Mouse (Mus musculus) kidney, adult 18-20 months (tissue): ENCODE measurements around the gene Cx3cr1.

Experiments
- DNase-seq: peaks from one replicate; pipeline ENCODE4 v3.0.0; 2021

Cx3cr1 gene

DNA sequence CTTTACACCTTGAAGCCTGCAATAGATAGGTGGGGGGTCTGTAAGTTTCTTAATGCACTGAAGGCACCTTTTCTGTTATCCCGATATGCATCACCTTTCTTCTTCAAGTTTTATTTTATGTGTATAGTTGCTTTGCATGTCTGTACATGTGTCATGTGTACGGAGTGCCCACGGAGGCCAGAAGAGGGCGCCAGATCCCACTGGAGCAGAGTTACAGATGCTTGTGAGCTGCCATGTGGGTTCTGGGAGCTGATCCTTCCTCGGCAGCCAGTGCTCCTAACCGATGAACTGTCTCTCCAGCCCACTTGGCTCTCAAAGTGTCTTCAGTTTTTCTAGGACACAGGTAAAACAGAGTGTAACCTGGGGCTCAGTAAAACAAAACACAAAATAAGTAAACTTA lies 11.6 kb upstream of the Cx3cr1 start:
- DNase-seq, result no peak

DNA sequence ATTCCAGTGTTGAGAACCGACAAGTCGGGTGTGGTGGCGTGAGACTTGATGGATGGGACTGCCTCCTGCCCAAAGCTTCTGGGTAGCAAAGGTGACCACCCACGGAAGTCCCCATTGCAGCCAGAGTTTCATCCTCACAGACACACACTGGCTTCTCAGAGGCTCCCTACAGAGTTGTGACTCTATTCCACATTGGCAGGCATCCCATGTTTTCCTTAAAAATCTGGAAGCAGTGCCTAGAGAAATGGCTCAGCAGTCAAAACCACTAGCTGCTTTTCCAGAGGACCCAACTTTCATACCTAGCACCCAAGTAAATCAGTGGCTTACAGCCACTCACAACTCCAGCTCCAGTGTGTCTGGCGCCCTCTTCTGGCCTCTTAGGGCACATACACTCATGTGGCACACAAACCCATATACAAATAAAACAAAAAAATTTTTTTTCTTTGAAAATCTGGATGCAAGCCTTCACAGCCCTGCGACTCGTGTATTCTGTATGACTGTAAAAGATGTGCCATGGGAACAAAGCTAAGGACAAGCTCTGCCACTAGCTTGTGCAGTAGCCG lies 10.9 kb upstream of the Cx3cr1 start:
- DNase-seq, result no peak

DNA sequence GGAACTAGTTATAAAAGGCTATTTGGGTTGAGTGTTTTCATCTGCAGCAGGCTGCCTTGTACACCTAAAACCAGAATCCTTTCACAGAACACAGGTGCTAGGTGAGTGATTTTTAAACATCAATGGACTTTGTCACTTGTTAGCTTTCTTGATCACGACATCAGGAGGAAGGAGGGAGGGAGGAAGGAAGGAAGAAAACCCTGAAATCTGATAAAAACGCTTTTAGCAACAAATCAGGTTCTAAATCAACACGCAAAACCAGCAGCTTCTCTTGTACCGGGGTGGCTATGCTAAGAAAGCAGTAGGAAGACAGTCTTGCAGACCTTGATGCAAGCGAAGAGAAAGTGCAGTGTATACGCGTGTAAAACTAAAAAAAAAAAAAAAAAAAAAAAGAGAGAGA lies 10.2 kb upstream of the Cx3cr1 start:
- no peak for DNase-seq

DNA sequence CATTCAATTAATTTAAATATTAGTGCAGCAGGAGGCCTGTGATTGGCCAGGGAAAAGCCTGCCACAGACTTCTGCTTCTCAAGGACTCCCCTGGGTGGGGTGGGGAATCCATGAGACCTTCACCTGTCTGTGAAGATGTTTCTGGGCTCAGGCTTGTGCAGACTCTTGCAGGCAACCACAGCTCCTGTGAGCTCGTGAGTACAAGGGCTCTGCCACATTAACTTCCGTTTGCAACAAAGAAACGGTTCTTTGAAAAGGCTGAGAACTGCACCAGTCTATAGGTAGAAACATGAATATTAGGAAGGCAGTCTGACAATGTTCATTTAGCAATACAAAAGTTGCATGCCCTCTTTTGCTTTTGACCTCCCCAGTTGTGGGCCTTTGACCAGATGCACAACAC lies 8.6 kb upstream of the Cx3cr1 start:
- DNase-seq, result no peak

DNA sequence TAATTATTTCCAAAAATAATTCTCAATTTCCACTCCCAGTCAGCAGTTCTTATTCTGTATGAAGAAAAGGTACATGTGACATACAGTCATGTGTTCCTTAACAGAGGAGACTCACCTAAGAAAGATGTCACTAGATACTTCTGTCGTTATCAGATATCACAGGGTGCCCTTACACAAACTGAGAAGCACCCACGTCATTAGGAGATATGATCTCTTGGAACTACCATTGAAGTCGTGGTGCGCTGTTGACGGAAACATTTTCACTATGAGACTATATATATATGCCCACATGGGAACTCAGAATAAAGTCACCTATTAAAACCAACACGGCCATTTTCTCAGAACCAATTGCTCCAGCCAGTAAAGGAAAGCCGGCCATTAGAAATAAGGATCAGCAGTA lies 4.8 kb upstream of the Cx3cr1 start:
- no peak for DNase-seq

DNA sequence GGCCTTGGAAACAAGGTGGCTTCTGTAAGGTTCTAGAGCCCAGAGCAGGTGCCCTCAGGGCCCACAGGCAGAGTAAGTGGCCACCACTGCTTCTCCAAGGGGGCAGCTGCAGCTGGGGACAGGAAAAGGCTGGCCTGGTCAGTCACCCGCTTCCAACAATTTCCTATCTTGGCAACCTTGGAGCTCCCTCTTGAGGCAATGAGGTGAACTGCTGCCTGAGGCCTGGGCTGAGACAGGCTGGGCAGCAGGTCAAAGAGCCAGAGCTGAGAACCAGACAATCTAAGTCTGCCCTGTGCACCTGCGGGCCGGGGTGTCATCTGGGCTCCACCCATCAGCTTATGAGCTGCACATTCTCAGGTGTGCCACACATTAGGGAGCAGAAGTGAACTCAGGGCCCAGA lies 3.5 kb upstream of the Cx3cr1 start:
- DNase-seq, result peak; percentile 88

DNA sequence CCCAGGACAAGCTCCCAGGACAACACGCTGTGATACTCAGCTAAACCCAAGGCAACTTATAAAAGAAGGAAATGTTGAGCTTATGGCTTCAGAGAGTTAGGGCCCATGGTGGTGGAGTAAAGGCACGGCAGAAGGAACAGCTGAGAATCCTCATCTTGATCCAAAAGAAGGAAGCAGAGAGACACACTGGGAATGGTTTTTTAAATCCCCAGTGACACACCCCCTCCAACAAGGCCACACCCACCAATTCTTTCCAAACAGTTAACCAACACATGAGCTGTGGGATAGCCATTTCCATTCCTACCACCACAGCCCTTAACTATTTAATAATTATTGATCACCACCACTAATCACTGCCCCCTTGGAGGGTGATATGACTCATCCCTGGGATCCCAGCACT lies 1.6 kb upstream of the Cx3cr1 start:
- DNase-seq, result no peak

DNA sequence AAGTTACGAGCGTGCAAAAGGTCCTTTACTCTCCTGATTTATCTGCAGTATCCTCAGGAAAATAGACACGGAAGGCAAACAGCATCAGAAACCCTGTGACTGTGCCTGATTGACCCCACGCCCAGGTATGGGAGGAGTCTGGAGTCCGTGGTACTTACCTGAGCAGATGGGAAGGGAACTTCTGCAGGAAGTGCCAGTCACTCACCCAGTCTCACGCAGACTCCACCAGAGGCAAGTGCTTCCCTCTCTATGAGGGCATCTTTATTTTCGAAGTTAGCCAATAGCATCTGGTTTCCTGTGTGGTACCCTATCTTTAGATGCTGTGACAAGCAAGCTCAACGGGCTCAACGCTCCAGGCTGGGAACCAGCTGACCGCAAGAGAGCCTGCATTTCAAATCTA lies 1.6 kb downstream of the Cx3cr1 start:
- DNase-seq, result no peak

DNA sequence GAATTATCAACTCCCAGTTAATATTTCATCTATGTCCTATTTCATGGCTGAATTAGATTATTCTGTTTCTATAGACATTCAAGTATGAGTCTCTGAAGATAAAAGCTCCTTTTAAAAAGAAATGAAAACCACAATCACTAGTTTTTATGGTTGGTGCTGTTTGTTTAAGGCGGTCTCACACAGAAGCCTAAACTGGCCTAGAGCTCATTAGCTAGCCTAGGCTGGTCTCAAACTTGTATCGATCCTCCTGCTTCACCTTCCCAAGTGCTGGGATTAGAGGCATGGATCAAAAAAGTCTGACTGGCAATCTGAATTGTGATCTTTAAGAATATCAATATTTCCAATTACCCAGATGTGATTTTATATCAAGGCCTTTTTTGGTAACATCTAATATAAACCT lies 2.1 kb downstream of the Cx3cr1 start:
- DNase-seq, result no peak

DNA sequence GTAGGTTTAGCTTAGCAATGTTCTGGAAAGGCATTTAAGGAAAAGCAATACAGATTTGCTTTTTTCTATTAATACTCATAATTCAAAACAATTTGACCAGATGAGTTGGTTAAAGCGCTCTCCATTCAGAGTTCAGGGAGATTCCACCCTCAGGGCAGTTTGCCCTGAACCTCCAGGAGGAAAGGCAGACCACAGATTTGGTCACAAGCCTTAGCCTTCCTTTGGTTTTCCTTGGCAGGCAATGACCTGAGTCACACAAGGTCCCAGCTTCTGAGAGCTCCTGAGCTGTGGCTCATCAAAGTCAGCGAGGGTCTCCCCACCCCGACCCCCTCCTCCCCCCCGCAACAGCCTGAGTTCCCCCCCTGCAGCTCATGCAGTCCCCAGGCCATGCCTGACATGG lies 5.4 kb downstream of the Cx3cr1 start:
- DNase-seq, result no peak

DNA sequence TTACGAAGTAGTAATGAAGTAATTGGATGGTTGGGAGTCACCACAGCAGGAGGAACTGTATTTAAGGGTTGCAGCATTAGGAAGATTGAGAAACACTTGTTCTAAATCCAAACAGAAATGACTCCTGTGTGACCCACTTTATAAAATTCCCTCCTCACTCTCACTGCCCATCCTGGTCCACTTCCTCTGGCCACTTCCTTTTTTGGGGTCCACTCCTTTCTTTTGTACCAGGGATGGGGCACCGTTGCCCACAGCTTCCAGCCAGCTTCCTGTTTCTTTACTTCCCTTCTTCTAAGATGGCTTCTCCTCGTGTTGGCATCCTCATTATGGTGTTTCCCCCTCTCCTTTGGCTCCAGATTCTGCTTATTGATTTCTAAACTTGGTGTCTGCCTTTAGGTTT lies 10.9 kb downstream of the Cx3cr1 start:
- DNase-seq, result no peak

DNA sequence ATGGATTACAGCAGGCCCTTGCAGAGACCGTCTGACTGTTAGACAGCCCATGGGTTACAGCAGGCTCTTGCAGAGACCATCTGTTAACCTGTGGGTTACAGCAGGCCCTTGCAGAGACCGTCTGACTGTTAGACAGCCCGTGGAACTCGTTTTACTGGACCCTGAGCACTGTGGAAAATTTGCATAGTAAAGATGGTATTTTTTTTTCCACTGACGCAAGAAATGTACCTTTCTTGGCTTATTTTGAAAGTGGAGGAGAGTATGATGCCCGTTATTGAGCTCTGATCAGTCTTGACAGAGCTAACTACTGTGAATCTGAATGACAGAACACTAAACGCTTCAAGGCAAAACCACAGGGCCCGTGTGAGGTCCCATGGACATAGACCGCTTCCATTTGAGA lies 13.5 kb downstream of the Cx3cr1 start:
- no peak for DNase-seq

DNA sequence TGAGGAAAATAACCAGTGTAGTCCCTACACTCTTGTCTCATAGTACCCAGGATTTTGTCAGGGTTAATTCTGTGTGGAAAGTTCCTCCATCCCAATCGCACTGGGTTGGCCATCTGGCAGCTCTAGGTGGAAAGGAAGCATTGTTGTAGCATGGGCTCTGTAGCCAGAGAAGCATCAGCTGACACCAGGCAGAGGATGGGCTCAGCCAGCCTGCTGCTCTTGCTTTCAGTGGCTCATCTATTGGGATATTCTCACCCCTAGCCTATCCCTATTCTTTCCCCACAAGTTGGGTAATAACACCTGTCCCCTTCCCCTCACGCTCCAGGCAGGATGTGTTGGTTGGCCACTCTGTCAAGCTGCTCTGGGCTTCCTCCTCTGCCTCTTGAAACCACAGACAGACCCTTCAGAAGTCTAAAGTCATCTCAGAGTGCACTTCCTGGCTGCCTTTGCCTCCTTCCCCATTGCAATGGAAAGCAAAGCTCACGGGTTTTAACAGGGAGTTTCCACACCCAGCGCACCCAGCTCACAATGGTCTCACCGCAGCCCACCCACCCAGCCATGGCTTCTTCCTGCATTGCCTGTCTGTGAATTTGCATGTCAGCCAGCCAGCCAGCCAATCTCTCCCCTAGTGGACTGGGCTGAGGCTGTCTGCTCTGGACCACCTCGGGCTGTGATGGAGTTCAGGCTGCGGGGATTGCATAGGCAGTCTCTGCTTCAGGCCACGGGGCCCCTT lies 15.0 kb downstream of the Cx3cr1 start:
- no peak for DNase-seq

DNA sequence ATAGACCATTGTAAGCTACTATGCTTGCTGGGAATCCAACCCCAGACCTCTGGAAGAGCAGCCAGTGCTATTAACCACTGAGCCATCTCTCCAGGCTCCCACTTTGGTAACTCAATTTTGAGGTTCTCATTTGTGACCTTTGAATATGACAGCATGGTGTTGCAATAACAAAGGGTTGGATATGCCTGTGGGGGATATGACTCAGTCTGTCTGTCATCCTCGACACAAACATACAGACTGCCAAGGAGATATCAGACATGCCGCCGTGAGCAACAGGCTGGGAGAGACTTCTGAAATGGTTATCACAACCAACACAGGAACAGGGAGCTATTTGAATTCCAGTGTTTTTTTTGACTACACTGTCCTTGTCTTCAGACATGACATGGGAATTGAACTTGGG lies 20.3 kb downstream of the Cx3cr1 start:
- no peak for DNase-seq

DNA sequence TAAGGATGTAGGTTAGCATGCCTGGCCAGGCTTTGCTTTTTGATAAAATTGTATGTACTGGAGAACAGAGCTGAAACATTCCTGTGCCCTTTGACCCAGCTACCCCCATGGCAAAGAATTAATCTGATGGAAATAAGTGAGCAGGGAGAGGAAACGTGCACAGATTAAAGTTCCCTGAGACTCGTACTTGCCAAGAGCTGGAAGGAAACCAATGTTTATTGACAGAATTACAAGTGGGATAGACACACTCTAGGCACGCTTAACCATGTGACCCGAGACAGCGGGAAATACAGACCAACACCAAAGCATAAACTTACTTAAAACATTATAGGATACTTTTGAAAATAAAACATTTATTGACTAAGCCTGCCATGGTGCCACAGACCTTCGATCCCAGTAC lies 21.2 kb downstream of the Cx3cr1 start:
- DNase-seq, result no peak

DNA sequence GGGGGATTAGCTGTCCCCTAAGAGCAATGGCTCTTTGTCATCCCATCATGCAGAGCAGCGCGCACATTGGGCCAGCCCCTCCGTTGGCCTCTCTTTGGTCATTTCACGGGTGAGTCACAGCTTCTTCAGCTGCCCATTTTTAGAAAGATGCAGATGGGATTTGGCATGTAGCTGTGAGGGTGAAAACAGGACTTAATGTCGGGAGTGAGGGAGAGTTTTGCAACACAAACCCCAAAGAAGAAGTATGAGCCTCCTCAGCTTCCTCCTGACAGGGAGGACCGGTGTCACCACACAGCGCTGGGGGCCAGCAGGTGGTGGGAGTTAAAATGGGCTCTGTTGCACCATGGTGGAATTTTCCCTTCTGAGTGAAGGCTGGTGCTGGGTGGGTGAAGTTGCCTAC lies 26.6 kb downstream of the Cx3cr1 start:
- DNase-seq, result no peak

DNA sequence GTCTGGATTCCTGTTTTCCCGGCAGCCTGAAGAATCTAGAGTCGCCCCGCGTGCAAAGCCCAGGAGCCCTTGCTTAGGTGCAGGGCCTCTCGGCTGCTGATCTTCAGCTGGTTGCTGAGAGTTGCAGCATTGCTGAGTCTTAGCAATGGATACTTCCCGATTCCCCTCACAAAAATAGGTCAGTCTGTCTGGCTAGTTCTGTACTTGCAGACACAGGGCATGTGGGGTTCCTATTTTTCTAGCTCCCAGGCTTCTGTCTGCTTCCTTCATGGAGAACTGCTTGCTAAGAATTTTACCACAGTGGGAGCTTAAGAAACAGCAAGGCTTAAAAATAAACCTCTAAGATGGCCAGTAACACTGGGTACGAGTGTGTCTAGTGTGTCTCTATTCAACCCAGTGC lies 32.3 kb downstream of the Cx3cr1 start:
- no peak for DNase-seq

DNA sequence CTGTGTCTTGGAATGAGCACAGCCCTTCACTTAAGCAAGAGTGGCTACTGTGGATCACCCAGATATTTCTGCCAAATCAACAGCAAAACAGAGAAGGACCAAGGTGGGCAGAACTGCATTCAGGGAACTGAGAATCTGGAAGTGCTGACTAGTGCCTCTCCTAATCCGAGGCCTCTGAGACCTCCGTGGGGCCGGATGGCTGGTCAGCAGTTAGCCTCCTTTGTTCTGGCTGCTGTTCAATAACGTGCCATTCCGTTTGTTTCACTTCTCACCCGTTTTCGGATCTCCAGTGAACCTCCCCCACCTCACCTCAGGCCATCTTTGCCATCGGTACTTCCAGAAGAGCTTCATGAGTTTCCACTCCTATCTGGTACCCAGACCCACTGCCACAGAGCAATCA lies 35.3 kb downstream of the Cx3cr1 start:
- no peak for DNase-seq

DNA sequence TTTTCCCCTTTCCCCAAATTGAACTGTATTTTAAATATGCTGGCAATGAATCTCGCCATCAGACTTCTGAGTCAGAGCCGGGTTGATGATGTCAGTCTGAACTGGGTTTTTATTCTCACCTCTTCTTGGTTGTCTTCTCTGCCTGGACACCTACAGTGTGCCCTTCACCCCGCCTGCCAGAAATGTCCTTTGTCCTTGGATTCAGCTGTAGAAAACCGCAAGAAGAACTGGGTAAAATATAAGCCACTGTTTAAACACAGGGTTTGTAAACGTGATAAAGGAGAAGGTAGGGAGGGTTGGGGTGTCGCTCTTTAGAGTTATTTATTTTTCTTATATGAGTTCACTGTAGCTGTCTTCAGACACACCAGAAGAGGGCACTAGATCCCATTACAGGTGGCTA lies 37.0 kb downstream of the Cx3cr1 start:
- DNase-seq, result no peak

DNA sequence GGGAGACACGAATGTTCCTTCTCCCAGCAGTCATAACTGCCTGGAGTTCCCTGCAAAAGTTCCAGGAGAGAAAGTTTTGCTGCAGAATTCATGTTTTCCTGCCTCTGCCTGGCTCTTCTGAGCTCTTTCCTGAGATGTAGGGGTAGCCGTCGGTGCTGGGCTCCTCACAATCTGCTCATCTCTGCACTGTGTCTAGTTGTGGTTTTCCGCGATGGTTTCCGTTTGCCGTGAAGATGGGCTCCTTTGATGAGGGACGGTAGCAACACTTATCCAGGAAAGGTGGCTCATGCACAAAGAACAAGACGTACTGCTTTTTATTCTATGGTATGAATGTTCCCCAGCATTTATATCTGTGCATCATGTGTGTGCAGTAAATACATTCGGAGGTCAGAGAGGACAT lies 39.3 kb downstream of the Cx3cr1 start:
- DNase-seq, result no peak

DNA sequence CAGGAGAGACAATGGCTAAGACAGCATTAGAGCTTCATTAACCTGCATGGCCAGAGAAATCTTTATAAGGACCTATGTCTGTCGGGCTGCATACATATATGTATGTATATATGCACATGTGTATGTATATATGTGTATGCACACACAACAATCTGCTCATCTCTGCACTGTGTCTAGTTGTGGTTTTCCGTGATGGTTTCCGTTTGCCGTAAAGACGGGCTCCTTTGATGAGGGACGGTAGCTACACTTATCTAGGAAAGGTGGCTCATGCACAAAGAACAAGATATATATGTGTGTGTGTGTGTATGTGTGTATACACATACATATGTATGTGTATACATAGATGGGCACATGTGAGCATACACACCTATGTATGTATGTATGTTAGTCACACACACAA lies 39.8 kb downstream of the Cx3cr1 start:
- no peak for DNase-seq

DNA sequence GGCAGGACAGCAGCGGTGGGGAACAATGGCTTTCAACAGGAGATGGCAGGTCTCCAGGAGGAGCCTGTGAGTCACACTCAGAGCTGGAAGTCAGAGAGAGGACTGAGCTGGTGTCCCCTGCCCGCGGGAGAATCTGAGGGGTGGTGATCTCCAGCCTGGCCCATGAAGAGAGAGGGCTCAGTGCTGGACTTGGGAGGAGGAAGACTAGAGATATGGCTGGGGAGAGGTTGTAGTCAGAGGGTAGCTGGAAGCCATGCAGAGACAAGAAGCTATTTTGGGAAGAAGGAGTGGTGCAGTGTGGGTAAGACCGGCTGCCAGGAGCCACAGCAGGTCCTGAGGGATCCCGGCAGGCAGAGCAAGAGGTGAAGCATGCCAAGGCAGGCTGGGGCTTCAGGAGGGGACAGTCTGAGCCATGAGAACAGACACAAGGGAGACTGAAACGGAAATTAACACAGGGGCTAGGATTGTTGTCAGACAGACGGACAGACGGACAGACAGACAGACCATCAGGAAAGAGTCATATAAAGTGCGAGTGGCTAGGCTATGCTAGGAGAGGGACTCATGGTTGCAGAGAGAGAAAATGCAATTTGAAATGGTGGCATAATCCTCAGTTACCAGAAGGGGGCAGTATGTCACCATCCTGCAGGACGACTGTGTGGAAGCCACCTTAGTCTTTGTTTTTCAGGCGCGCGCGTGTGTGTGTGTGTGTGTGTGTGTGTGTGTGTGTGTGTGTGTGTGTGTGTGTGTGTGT lies 42.1 kb downstream of the Cx3cr1 start:
- peak; percentile 23 for DNase-seq

DNA sequence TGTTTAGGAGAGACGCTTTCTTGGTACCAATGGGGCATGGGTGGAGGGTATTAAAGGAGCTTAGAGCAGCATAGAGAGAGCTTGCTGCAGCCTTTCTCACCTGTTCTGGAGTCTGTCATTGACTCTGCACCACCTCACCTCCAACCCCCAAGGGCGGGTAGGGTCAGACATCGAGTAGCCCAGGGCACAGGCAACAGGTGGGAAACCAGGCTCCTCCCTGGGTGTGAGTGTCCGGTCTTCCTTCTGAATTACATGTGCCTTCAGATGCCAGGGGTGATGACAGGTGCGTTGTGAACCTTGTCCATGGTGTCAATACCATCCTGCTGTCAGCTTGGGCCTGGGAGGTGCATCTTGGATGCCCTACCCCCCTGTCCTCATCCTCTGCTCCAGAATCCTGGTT lies 45.1 kb downstream of the Cx3cr1 start:
- no peak for DNase-seq

DNA sequence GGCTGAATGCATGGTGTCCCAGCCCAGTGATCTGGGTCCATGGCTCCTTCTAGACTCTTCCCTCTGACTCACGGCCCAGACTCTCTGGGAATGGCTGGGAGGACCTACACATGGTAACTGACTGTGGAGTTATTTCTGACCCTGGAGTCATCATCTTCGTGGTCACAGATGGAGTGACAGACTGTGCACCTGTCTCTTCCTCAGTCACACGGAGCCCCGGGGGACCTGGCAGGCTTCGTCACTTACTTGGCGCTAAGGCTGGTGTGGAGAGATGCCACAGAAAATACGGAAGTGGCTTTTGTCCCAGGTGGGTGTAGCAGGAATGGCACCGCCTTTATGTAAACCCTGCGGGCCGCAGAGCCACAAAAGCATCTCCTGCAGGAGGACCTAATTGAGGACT lies 45.5 kb downstream of the Cx3cr1 start:
- no peak for DNase-seq
